ENCODE assay signal across 17 mouse cellular contexts in the genomic region with DNA sequence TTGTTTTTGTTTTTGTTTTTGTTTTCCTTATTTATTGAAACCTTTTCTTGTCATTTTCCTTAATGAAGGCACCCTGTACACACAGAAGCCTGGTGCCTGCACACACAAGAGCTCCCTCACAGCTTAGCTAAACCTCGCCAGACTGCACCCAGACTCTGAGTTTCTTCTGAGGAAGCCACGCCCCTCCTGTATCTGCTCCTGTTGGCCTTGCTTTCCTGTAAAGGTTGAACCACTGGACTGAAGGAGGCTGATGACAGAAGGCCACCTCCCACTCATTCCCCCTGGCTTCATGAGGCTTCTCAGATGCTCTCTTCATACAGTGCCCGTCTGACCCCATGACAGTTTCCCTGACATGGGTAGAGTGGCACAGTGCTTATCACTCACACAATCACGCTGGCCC.
"Had no signal": no experiment of that assay in that cellular context is flagged by ENCODE, and none has a peak within 500 bp of the region (broad histone marks: within the 10 kb centered on the region; RNA-seq: fewer than 3 reads in every experiment).

No protein-coding gene starts in this region.

- H3K9ac ChIP-seq: kidney, embryonic 15.5 days; limb, embryonic 13.5 days; liver, embryonic 15.5 days; midbrain, embryonic 15.5 days; neural tube, embryonic 12.5 days; stomach, embryonic 15.5 days had no signal

- H3K27ac ChIP-seq: kidney, embryonic 15.5 days; limb, embryonic 13.5 days; liver, embryonic 15.5 days; macrophage; midbrain, embryonic 15.5 days; neural tube, embryonic 12.5 days; stomach, embryonic 15.5 days had no signal

- H3K36me3 ChIP-seq: kidney, embryonic 15.5 days; limb, embryonic 13.5 days; liver, embryonic 15.5 days; midbrain, embryonic 15.5 days; neural tube, embryonic 12.5 days; stomach, embryonic 15.5 days had no signal

- H3K9me3 ChIP-seq: kidney, embryonic 15.5 days; liver, embryonic 15.5 days; megakaryocyte, embryonic 14.5 days; midbrain, embryonic 15.5 days; neural tube, embryonic 12.5 days; stomach, embryonic 15.5 days had no signal

- DNase-seq: kidney, adult 2 months; kidney, postnatal 36 days; layer of hippocampus, adult 9-11 months; left cerebral cortex, postnatal 4 days; lung, adult 2 months; lung, postnatal 10 days; right cerebral cortex, postnatal 14 days; thymus, postnatal 36 days had no signal

- H3K4me1 ChIP-seq: kidney, embryonic 15.5 days; limb, embryonic 13.5 days; liver, embryonic 15.5 days; megakaryocyte, embryonic 14.5 days; midbrain, embryonic 15.5 days; neural tube, embryonic 12.5 days; stomach, embryonic 15.5 days had no signal

- H3K4me2 ChIP-seq: kidney, embryonic 15.5 days; limb, embryonic 13.5 days; liver, embryonic 15.5 days; midbrain, embryonic 11.5 days; midbrain, embryonic 15.5 days; neural tube, embryonic 12.5 days; stomach, embryonic 15.5 days had no signal

- H3K4me3 ChIP-seq: kidney, embryonic 15.5 days; limb, embryonic 13.5 days; liver, embryonic 15.5 days; megakaryocyte, embryonic 14.5 days; midbrain, embryonic 15.5 days; neural tube, embryonic 12.5 days; stomach, embryonic 15.5 days had no signal

- H3K27me3 ChIP-seq: kidney, embryonic 15.5 days; limb, embryonic 13.5 days; liver, embryonic 15.5 days; megakaryocyte, embryonic 14.5 days; midbrain, embryonic 15.5 days; neural tube, embryonic 12.5 days; stomach, embryonic 15.5 days had no signal

- ATAC-seq: midbrain, embryonic 15.5 days had no signal
